Mouse (Mus musculus): ENCODE data around the gene Samd3.

- no peak for TF ChIP-seq POLR2A (IDR thresholded peaks at IDR 0.05; ENCODE audit: extremely low read depth, insufficient read depth, low read length)
- no peak for TF ChIP-seq CTCF (IDR thresholded peaks at IDR 0.05; ENCODE audit: low read depth, low read length)
Measured at GRCm38 (mm10) chr10:26202708-26203368, 26.7 kb upstream of the Samd3 start.

Data from liver, adult 2 months (tissue).